Mouse (Mus musculus) cortical plate, adult 2 months (tissue): ENCODE data around the gene 2610301B20Rik.

Experiments used
- CTCF ChIP-seq: fragments of 200-500 bp; IDR thresholded peaks from 2 replicates; pipeline ENCODE4 v1.5.1; 2011; ENCODE audit warnings: mild to moderate bottlenecking, control low read depth, low read length; ENCODE audit not compliant: insufficient read depth; ENCODE audit errors: extremely low read depth
- POLR2A ChIP-seq: fragments of 200-500 bp; IDR thresholded peaks from 2 replicates; pipeline ENCODE4 v1.6.1; 2011; ENCODE audit warnings: mild to moderate bottlenecking, low read length, control low read depth; ENCODE audit not compliant: insufficient read depth; ENCODE audit errors: extremely low read depth

DNA sequence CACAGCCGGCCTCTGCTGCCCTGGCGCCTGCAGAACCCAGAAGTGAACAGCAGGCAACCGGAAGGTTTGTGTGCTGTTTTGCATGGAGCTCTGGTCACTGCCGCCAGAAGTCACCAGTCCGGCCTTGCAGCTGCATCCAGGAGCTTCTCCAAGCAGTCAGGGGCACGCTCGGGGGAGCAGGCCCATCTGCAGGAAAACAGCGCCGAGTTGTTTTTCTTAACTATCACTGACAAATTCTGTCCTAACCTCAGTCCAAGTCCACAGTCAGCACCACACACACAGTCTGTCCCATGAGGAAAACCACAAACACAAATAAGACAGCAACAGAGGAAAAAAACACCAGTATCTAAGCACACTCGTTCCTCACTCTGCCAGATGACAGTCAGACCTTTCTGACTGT is 14.5 kb downstream of the 2610301B20Rik start:
- TF ChIP-seq CTCF (no peak), POLR2A (no peak)
